Mouse (Mus musculus) liver, adult 2 months (tissue): ENCODE measurements around the gene Dgkz. TPM values are rescaled to one million over a fixed set of nuclear protein-coding genes. Genes with fewer than 3 reads are reported as not detected.

Experiments
- DNase-seq: peaks from one replicate; pipeline ENCODE4 v3.0.0-alpha.2; 2011; ENCODE audit warnings: low read depth, low spot score; ENCODE audit errors: extremely low read depth
- H3K27ac ChIP-seq: fragments of 200-500 bp; replicated peaks from 2 replicates; pipeline ENCODE4 v1.5.1; 2012; ENCODE audit warnings: low read depth, mild to moderate bottlenecking, control low read depth, inconsistent platforms, low read length; ENCODE audit not compliant: insufficient read depth
- H3K27me3 ChIP-seq: fragments of 200-500 bp; 2 replicates; pipeline ENCODE4 v1.6.1; 2012; ENCODE audit warnings: mild to moderate bottlenecking, moderate library complexity, low read length, inconsistent platforms; ENCODE audit not compliant: control insufficient read depth, insufficient read depth
- H3K36me3 ChIP-seq: fragments of 200-500 bp; 2 replicates; pipeline ENCODE4 v1.6.1; 2012; ENCODE audit warnings: low read length, inconsistent platforms; ENCODE audit not compliant: control insufficient read depth, insufficient read depth
- H3K4me1 ChIP-seq: fragments of 200-500 bp; 2 replicates; pipeline ENCODE4 v1.6.1; 2011; ENCODE audit warnings: low read length; ENCODE audit not compliant: control insufficient read depth, insufficient read depth
- H3K4me3 ChIP-seq: fragments of 200-500 bp; 2 replicates; pipeline ENCODE4 v1.5.1; 2011; ENCODE audit warnings: low read depth, mild to moderate bottlenecking, control low read depth, low read length, moderate library complexity; ENCODE audit not compliant: insufficient read depth
- H3K79me2 ChIP-seq: fragments of 200-500 bp; 2 replicates; pipeline ENCODE4 v1.6.1; 2012; ENCODE audit warnings: inconsistent platforms, mild to moderate bottlenecking, low read length, moderate library complexity; ENCODE audit not compliant: control insufficient read depth, insufficient read depth
- H3K9ac ChIP-seq: fragments of 200-500 bp; 2 replicates; pipeline ENCODE4 v1.6.1; 2012; ENCODE audit warnings: low read depth, mild to moderate bottlenecking, control low read depth, inconsistent platforms, low read length
- CTCF ChIP-seq: fragments of 200-500 bp; IDR thresholded peaks from 2 replicates; pipeline ENCODE4 v1.5.1; 2011; ENCODE audit warnings: low read depth, low read length, control low read depth
- POLR2A ChIP-seq: fragments of 200-500 bp; IDR thresholded peaks from 2 replicates; pipeline ENCODE4 v1.6.1; 2011; ENCODE audit warnings: low read length, control low read depth; ENCODE audit not compliant: insufficient read depth; ENCODE audit errors: extremely low read depth
- WGBS: fragments of 180-500 bp; shearing (Covaris S2); methylation state at CpG from one replicate; pipeline ENCODE4 v1.1.7; 2018; 5-methylcytosine and 5-hydroxymethylcytosine counted together
- polyA plus RNA-seq: library from polyadenylated mRNA; depleted of rRNA; stranded (reverse); fragments of >200 nt; gene quantifications from 2 replicates; pipeline ENCODE4 v1.2.3, GENCODE M21; 2012; rRNA removed
- total RNA-seq: library from RNA; depleted of rRNA; stranded (reverse); fragments of >200 nt; gene quantifications from 2 replicates; pipeline ENCODE4 v1.2.3, GENCODE M21; 2014; rRNA removed

The Dgkz gene
- total and polyA plus RNA-seq, 2 experiments, result 13.2 to 59.5 TPM

- WGBS, result 96% methylated on average over 3 of the region's 3 CpGs
These were observed 76.5 kb downstream of the Dgkz start for GRCm38 (mm10) chr2:91899141-91899540.

GRCm38 (mm10) chr2:91897968-91898367 lies 77.7 kb downstream of the Dgkz start:
- DNase-seq, result no peak
- TF ChIP-seq POLR2A (no peak), CTCF (no peak)
- no peak overlapping the region for H3K27ac ChIP-seq
- H3K27me3 ChIP-seq, result no peaks in the 10 kb centered on the region
- H3K4me3 ChIP-seq, result no peak overlapping the region
- no peaks in the 10 kb centered on the region for H3K4me1 ChIP-seq
- no peak overlapping the region for H3K9ac ChIP-seq
- H3K36me3 ChIP-seq, result peaks cover 41% of the 10 kb centered on the region
- no peaks in the 10 kb centered on the region for H3K79me2 ChIP-seq

More at GRCm38 (mm10) chr2:91899141-91899540, 76.5 kb downstream of the Dgkz start:
- H3K27ac ChIP-seq, result no peak overlapping the region
- no peak overlapping the region for H3K9ac ChIP-seq
- no peak overlapping the region for H3K4me3 ChIP-seq
- no peaks in the 10 kb centered on the region for H3K27me3 ChIP-seq
- no peak for DNase-seq
- peaks cover 37% of the 10 kb centered on the region for H3K36me3 ChIP-seq
- no peak for TF ChIP-seq POLR2A
- TF ChIP-seq CTCF, result no peak
- H3K4me1 ChIP-seq, result no peaks in the 10 kb centered on the region
- no peaks in the 10 kb centered on the region for H3K79me2 ChIP-seq

- Histone ChIP-seq H3K27me3 (no peaks in the 10 kb centered on the region), H3K27ac (no peak overlapping the region), H3K36me3 (peaks cover 32% of the 10 kb centered on the region), H3K79me2 (no peaks in the 10 kb centered on the region), H3K9ac (no peak overlapping the region), H3K4me1 (no peaks in the 10 kb centered on the region), H3K4me3 (no peak overlapping the region)
- DNase-seq, result no peak
- WGBS, result 90% methylated on average over 3 of the region's 3 CpGs
- TF ChIP-seq POLR2A, result no peak
- TF ChIP-seq CTCF, result no peak
These were observed 80.3 kb downstream of the Dgkz start for GRCm38 (mm10) chr2:91895401-91895800.

- Histone ChIP-seq H3K27ac (no peak overlapping the region), H3K36me3 (peaks cover 26% of the 10 kb centered on the region), H3K27me3 (no peaks in the 10 kb centered on the region), H3K4me3 (no peak overlapping the region), H3K4me1 (no peaks in the 10 kb centered on the region), H3K79me2 (no peaks in the 10 kb centered on the region), H3K9ac (no peak overlapping the region)
- 76% methylated on average over 3 of the region's 3 CpGs for WGBS
- DNase-seq, result no peak
- TF ChIP-seq CTCF (no peak), POLR2A (no peak)
These were observed 80.9 kb downstream of the Dgkz start for GRCm38 (mm10) chr2:91894716-91895115.

- 73% methylated on average over 4 of the region's 4 CpGs for WGBS
- no peak for DNase-seq
- Histone ChIP-seq H3K36me3 (peaks cover 29% of the 10 kb centered on the region), H3K27ac (no peak overlapping the region), H3K4me3 (no peak overlapping the region), H3K79me2 (no peaks in the 10 kb centered on the region; the same call in 1 of the 2 replicates), H3K4me1 (no peaks in the 10 kb centered on the region; the same call in 1 of the 2 replicates), H3K9ac (no peak overlapping the region), H3K27me3 (no peaks in the 10 kb centered on the region)
- TF ChIP-seq CTCF (no peak), POLR2A (no peak)
These were observed 91.0 kb downstream of the Dgkz start for GRCm38 (mm10) chr2:91884616-91885015.

GRCm38 (mm10) chr2:91883961-91884360 lies 91.7 kb downstream of the Dgkz start:
- Histone ChIP-seq H3K4me1 (no peaks in the 10 kb centered on the region; the same call in 1 of the 2 replicates), H3K9ac (no peak overlapping the region), H3K27ac (no peak overlapping the region), H3K4me3 (no peak overlapping the region), H3K36me3 (peaks cover 26% of the 10 kb centered on the region), H3K27me3 (no peaks in the 10 kb centered on the region), H3K79me2 (no peaks in the 10 kb centered on the region; the same call in 1 of the 2 replicates)
- TF ChIP-seq CTCF (no peak), POLR2A (no peak)
- 76% methylated on average over 4 of the region's 4 CpGs for WGBS
- no peak for DNase-seq

Other genes starting within 250 kb of the Dgkz start
- gene Ambra1, start 245.7 kb downstream of the Dgkz start, total RNA-seq, result 11.3 and 12.4 TPM in 2 replicates
- 10.4 and 11.0 TPM in 2 replicates for gene Ambra1, start 245.7 kb downstream of the Dgkz start, polyA plus RNA-seq
- 0.13 TPM in 1 of 2 replicates, not detected in the other for gene Chrm4, start 48.6 kb downstream of the Dgkz start, total RNA-seq
- gene Chrm4, start 48.6 kb downstream of the Dgkz start, polyA plus RNA-seq, result not detected in 2 replicates
- not detected in 2 replicates for gene Mdk, start 43.6 kb downstream of the Dgkz start, total RNA-seq
- 0.50 and 0.56 TPM in 2 replicates for gene Mdk, start 43.6 kb downstream of the Dgkz start, polyA plus RNA-seq
- not detected in 2 replicates for gene Gm9821, start 30.2 kb downstream of the Dgkz start, total RNA-seq
- not detected in 2 replicates for gene Gm9821, start 30.2 kb downstream of the Dgkz start, polyA plus RNA-seq
- 0.18 and 0.20 TPM in 2 replicates for gene Creb3l1, start 48.6 kb upstream of the Dgkz start, total RNA-seq
- gene Creb3l1, start 48.6 kb upstream of the Dgkz start, polyA plus RNA-seq, result 0.40 and 0.68 TPM in 2 replicates
- 14.5 and 14.8 TPM in 2 replicates for gene Phf21a, start 117.3 kb upstream of the Dgkz start, total RNA-seq
- gene Phf21a, start 117.3 kb upstream of the Dgkz start, polyA plus RNA-seq, result 8.3 and 11.4 TPM in 2 replicates